Mouse (Mus musculus) kidney, postnatal 25 days (tissue): ENCODE measurements around the gene Selenoi.
"Not testable (repeated sequence)": the region's sequence is repeated elsewhere in the genome, so short reads cannot be mapped to it uniquely, and the experiment has no call there.

Source experiments
- DNase-seq, 2 experiments: peaks; one replicate each; pipeline ENCODE4 v3.0.0; 2021; ENCODE audit warnings: mixed read lengths in 2 of 2

The Selenoi gene

GRCm38 (mm10) chr5:30232271-30232971 is at the start of gene Selenoi:
TSS of gene Selenoi (plus strand) at chr5:30232581.
- peak; percentile 99 for DNase-seq

GRCm38 (mm10) chr5:30187687-30188485 is 44.5 kb upstream of the Selenoi start:
- no peak for DNase-seq

GRCm38 (mm10) chr5:30192452-30192851 is 39.9 kb upstream of the Selenoi start:
- no peak for DNase-seq

GRCm38 (mm10) chr5:30195340-30195739 is 37.0 kb upstream of the Selenoi start:
- no peak for DNase-seq

- no peak for DNase-seq
These were observed 34.1 kb upstream of the Selenoi start for GRCm38 (mm10) chr5:30198257-30198656.

GRCm38 (mm10) chr5:30201521-30201920 is 30.9 kb upstream of the Selenoi start:
- peak in 1 of 2 experiments; percentile 35 for DNase-seq

GRCm38 (mm10) chr5:30202221-30202620 is 30.2 kb upstream of the Selenoi start:
- DNase-seq, result no peak

- DNase-seq, result no peak
These were observed 29.0 kb upstream of the Selenoi start for GRCm38 (mm10) chr5:30203216-30203885.

- no peak for DNase-seq
These were observed 27.9 kb upstream of the Selenoi start for GRCm38 (mm10) chr5:30204441-30204840.

GRCm38 (mm10) chr5:30205034-30205433 is 27.3 kb upstream of the Selenoi start:
- no peak for DNase-seq

GRCm38 (mm10) chr5:30205493-30205892 is 26.9 kb upstream of the Selenoi start, which contains the start of gene Adgrf3:
TSS of gene Adgrf3 (minus strand) at chr5:30205722.
- no peak for DNase-seq

GRCm38 (mm10) chr5:30207276-30207675 is 25.1 kb upstream of the Selenoi start:
- peak in 1 of 2 experiments; percentile 42 for DNase-seq

GRCm38 (mm10) chr5:30210758-30211157 is 21.6 kb upstream of the Selenoi start:
- not testable (repeated sequence) for DNase-seq

- DNase-seq, result peak in 1 of 2 experiments; percentile 77
These were observed 17.5 kb upstream of the Selenoi start for GRCm38 (mm10) chr5:30214889-30215288.

GRCm38 (mm10) chr5:30215970-30216369 is 16.4 kb upstream of the Selenoi start:
- DNase-seq, result no peak

GRCm38 (mm10) chr5:30219715-30220114 is 12.7 kb upstream of the Selenoi start:
- no peak for DNase-seq

- no peak for DNase-seq
These were observed 11.7 kb upstream of the Selenoi start for GRCm38 (mm10) chr5:30220666-30221065.

GRCm38 (mm10) chr5:30222681-30223080 is 9.7 kb upstream of the Selenoi start:
- DNase-seq, result no peak

- peak in 1 of 2 experiments; percentile 38 for DNase-seq
These were observed 1.5 kb upstream of the Selenoi start for GRCm38 (mm10) chr5:30230901-30231300.

GRCm38 (mm10) chr5:30231891-30232270 is 500 bp upstream of the Selenoi start:
- no peak for DNase-seq

GRCm38 (mm10) chr5:30233042-30233441 is 661 bp downstream of the Selenoi start:
- peak in 1 of 2 experiments; percentile 14 for DNase-seq

GRCm38 (mm10) chr5:30233979-30234378 is 1.6 kb downstream of the Selenoi start:
- no peak for DNase-seq

GRCm38 (mm10) chr5:30235641-30236126 is 3.3 kb downstream of the Selenoi start:
- no peak for DNase-seq
